Mouse (Mus musculus): ENCODE measurements around the gene Cntnap5a. TPM values are rescaled to one million over a fixed set of nuclear protein-coding genes. Genes with fewer than 3 reads are reported as not detected.

Gene Cntnap5a
- polyA plus RNA-seq, 1 experiment from 2014 or later, result not detected

DNA sequence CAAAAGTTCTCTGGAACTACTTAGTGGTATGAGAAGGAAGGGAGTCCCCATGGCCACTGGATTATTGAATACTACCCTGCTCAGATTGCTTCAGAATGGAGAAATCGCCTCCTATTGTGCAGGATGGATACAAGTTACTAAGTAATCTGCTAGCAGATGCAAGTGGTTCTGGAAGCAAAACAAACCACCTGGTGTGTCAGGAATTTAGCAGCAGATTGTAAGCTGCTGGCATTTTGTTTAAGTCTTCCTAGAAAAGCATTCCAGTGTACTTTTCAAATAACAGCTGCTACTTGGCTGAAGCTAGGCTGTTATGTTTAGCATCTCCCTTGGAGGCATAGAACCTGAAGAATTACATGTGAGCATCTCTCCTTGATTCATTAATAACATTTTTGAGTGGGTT is 247.5 kb downstream of the Cntnap5a start:
- ATAC-seq, result no peak
- 18% methylated on average over 1 of the region's 1 CpGs for WGBS
- Histone ChIP-seq H3K4me1 (ENCODE audit: insufficient read depth, low read depth, low read length) (no peaks in the 10 kb centered on the region), H3K9me3 (ENCODE audit: low read length) (no peaks in the 10 kb centered on the region), H3K27me3 (replicated peaks; ENCODE audit: insufficient read depth, low read length) (no peaks in the 10 kb centered on the region), H3K4me3 (ENCODE audit: low read depth, low read length) (no peak overlapping the region), H3K27ac (ENCODE audit: low read length) (no peak overlapping the region), H3K36me3 (ENCODE audit: insufficient read depth, low read length) (no peaks in the 10 kb centered on the region), H3K4me2 (replicated peaks; ENCODE audit: low read depth, low read length) (no peak overlapping the region), H3K9ac (replicated peaks; ENCODE audit: low read depth) (no peak overlapping the region)
- TF ChIP-seq CTCF (IDR thresholded peaks at IDR 0.05) (no peak), EP300 (IDR thresholded peaks at IDR 0.05) (no peak)
- DNase-seq (ENCODE audit: low spot score), result no peak

DNA sequence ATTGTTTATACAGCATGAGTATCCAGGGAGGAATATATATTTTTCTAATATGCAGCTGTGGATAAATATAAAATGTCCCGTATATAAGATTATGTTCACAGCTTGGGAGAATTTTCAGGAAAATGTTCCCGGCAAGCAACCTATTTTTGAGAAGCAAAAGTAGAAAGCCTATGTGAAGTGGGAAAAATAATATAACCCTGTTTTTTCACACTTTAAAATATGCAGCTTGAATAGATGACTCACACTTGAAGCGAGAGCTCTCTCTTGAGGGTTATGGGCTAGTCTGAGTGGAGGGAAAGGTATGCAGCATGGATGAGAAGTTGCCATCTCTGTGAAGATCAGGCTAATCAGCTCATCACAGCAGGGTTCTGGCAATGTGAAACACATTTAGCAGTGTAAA is 261.3 kb downstream of the Cntnap5a start:
- no peaks in the 10 kb centered on the region for H3K36me3 ChIP-seq (ENCODE audit: insufficient read depth, low read length)
- no peak overlapping the region for H3K4me2 ChIP-seq (replicated peaks; ENCODE audit: low read depth, low read length)
- no peaks in the 10 kb centered on the region for H3K27me3 ChIP-seq (replicated peaks; ENCODE audit: insufficient read depth, low read length)
- TF ChIP-seq EP300 (IDR thresholded peaks at IDR 0.05) (no peak), CTCF (IDR thresholded peaks at IDR 0.05) (no peak)
- no peak for ATAC-seq
- no peaks in the 10 kb centered on the region for H3K9me3 ChIP-seq (ENCODE audit: low read length)
- no peak overlapping the region for H3K4me3 ChIP-seq (ENCODE audit: low read depth, low read length)
- no peaks in the 10 kb centered on the region for H3K4me1 ChIP-seq (ENCODE audit: insufficient read depth, low read depth, low read length)
- no peak overlapping the region for H3K27ac ChIP-seq (ENCODE audit: low read length)
- DNase-seq (ENCODE audit: low spot score), result no peak
- H3K9ac ChIP-seq (replicated peaks; ENCODE audit: low read depth), result no peak overlapping the region
- 80% methylated on average over 3 of the region's 3 CpGs for WGBS

DNA sequence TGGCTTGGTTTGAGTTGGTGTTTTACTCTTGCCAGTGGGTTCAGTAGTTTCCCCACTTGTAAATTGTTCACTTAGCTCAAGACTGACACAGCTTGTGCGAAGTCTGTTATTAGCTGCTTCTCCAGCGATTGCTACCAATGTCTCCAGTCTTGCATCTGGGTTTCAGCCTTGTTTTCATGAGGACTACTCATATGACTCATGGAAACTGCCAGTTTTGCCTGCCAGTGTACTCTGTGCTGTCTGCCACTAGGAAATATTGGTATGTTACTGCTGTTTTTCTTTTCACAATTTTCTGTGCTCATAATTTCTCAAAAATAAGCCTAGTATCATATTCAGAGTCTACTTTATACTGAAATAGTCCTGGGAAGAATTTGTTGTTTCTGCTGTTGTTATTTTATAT is 272.0 kb downstream of the Cntnap5a start:
- H3K9ac ChIP-seq (replicated peaks; ENCODE audit: low read depth), result no peak overlapping the region
- ATAC-seq (no peak), DNase-seq (ENCODE audit: low spot score) (no peak)
- H3K4me1 ChIP-seq (ENCODE audit: insufficient read depth, low read depth, low read length), result no peaks in the 10 kb centered on the region
- H3K27me3 ChIP-seq (replicated peaks; ENCODE audit: insufficient read depth, low read length), result no peaks in the 10 kb centered on the region
- H3K27ac ChIP-seq (ENCODE audit: low read length), result no peak overlapping the region
- no peak overlapping the region for H3K4me2 ChIP-seq (replicated peaks; ENCODE audit: low read depth, low read length)
- no peak overlapping the region for H3K4me3 ChIP-seq (ENCODE audit: low read depth, low read length)
- no peaks in the 10 kb centered on the region for H3K36me3 ChIP-seq (ENCODE audit: insufficient read depth, low read length)
- H3K9me3 ChIP-seq (ENCODE audit: low read length), result no peaks in the 10 kb centered on the region
- WGBS, result 77% methylated on average over 2 of the region's 2 CpGs
- TF ChIP-seq CTCF (IDR thresholded peaks at IDR 0.05), result no peak
- no peak for TF ChIP-seq EP300 (IDR thresholded peaks at IDR 0.05)

DNA sequence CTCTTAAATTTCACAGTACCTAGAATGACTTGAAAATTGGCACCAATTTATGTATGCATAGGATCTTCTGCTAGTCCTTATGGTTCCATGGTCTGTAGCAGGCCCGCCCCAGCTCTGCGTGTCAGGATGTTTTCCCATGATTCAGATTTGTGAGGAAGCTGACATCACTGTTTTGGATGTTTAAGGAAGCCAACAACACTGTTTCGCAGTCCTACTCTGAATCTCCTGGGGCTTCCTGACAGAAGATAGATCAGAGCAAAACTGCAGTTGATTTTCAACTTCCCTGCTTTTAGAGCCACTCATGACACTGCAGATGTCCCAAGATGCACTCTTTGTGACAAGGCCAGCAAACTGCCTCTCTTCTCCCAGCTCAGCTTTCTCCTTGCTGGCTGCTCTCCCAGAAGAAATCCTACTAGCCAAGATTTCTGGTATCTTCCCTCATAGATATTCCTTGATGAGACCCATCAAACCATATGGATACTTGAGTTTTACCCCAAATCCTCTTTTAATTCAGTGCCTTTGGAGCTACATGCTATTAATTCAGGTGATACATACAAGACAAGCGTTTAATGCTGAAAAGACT is 280.5 kb downstream of the Cntnap5a start:
- Histone ChIP-seq H3K4me2 (replicated peaks; ENCODE audit: low read depth, low read length) (no peak overlapping the region), H3K9ac (replicated peaks; ENCODE audit: low read depth) (no peak overlapping the region), H3K36me3 (ENCODE audit: insufficient read depth, low read length) (no peaks in the 10 kb centered on the region), H3K27me3 (replicated peaks; ENCODE audit: insufficient read depth, low read length) (no peaks in the 10 kb centered on the region), H3K4me3 (ENCODE audit: low read depth, low read length) (no peak overlapping the region), H3K9me3 (ENCODE audit: low read length) (no peaks in the 10 kb centered on the region), H3K4me1 (ENCODE audit: insufficient read depth, low read depth, low read length) (no peaks in the 10 kb centered on the region), H3K27ac (ENCODE audit: low read length) (no peak overlapping the region)
- TF ChIP-seq CTCF (IDR thresholded peaks at IDR 0.05) (no peak), EP300 (IDR thresholded peaks at IDR 0.05) (no peak)
- DNase-seq (ENCODE audit: low spot score), result no peak
- WGBS, result 67% methylated on average over 4 of the region's 4 CpGs
- no peak for ATAC-seq

DNA sequence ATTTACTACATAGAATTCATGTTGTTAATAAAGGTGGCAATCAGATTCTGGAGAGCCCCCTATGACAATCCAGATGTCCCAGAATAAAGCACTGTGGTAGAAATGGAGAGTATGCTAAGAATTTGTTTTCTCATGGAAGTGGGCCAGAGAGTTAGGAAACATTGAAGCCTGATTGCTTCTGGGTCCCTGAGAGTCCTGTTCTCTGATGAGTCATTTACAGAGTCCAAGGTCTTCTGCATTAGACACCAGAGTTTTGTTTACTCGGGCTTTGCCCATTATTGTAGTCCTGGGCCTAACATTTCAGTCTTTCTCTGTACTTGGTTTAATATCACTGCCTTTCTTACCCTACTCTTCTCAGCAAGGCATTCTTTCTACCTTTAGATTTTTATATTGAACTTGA is 305.6 kb downstream of the Cntnap5a start:
- WGBS, result 71% methylated on average over 1 of the region's 1 CpGs
- no peaks in the 10 kb centered on the region for H3K4me1 ChIP-seq (ENCODE audit: insufficient read depth, low read depth, low read length)
- H3K27me3 ChIP-seq (replicated peaks; ENCODE audit: insufficient read depth, low read length), result no peaks in the 10 kb centered on the region
- no peak overlapping the region for H3K4me3 ChIP-seq (ENCODE audit: low read depth, low read length)
- H3K4me2 ChIP-seq (replicated peaks; ENCODE audit: low read depth, low read length), result no peak overlapping the region
- TF ChIP-seq CTCF (IDR thresholded peaks at IDR 0.05), result no peak
- no peaks in the 10 kb centered on the region for H3K9me3 ChIP-seq (ENCODE audit: low read length)
- no peak for DNase-seq (ENCODE audit: low spot score)
- no peak overlapping the region for H3K9ac ChIP-seq (replicated peaks; ENCODE audit: low read depth)
- no peaks in the 10 kb centered on the region for H3K36me3 ChIP-seq (ENCODE audit: insufficient read depth, low read length)
- ATAC-seq, result no peak
- no peak overlapping the region for H3K27ac ChIP-seq (ENCODE audit: low read length)

DNA sequence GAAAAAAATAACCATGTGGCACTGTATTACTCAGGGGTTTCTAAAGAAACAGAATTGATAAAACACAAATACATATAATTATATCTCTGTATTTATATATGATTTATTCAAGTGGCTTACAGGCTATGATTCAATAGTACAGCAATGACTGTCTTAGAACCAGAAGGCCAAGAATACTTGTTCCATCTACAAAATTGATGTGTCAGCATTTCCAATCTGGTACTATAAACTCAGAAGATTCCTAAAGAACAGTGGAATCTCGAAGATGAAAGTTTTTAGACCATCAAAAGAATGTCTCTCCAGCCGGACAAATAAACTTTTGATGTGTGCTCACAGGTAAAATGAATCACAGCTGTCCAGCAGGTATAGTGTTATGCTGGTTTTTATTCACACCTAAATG is 331.2 kb downstream of the Cntnap5a start:
- Histone ChIP-seq H3K9ac (replicated peaks; ENCODE audit: low read depth) (no peak overlapping the region), H3K27me3 (replicated peaks; ENCODE audit: insufficient read depth, low read length) (no peaks in the 10 kb centered on the region), H3K4me3 (ENCODE audit: low read depth, low read length) (no peak overlapping the region), H3K4me1 (ENCODE audit: insufficient read depth, low read depth, low read length) (no peaks in the 10 kb centered on the region), H3K36me3 (ENCODE audit: insufficient read depth, low read length) (no peaks in the 10 kb centered on the region), H3K9me3 (ENCODE audit: low read length) (no peaks in the 10 kb centered on the region), H3K4me2 (replicated peaks; ENCODE audit: low read depth, low read length) (no peak overlapping the region), H3K27ac (ENCODE audit: low read length) (no peak overlapping the region)
- 67% methylated on average over 2 of the region's 2 CpGs for WGBS
- DNase-seq (ENCODE audit: low spot score), result no peak
- ATAC-seq, result no peak
- no peak for TF ChIP-seq EP300 (IDR thresholded peaks at IDR 0.05)
- TF ChIP-seq CTCF (IDR thresholded peaks at IDR 0.05), result no peak

- Histone ChIP-seq H3K4me1 (ENCODE audit: insufficient read depth, low read depth, low read length) (no peaks in the 10 kb centered on the region), H3K4me3 (ENCODE audit: low read depth, low read length) (no peak overlapping the region), H3K27ac (ENCODE audit: low read length) (no peak overlapping the region), H3K9ac (replicated peaks; ENCODE audit: low read depth) (no peak overlapping the region), H3K27me3 (replicated peaks; ENCODE audit: insufficient read depth, low read length) (no peaks in the 10 kb centered on the region), H3K9me3 (ENCODE audit: low read length) (no peaks in the 10 kb centered on the region), H3K4me2 (replicated peaks; ENCODE audit: low read depth, low read length) (no peak overlapping the region), H3K36me3 (ENCODE audit: insufficient read depth, low read length) (no peaks in the 10 kb centered on the region)
- no peak for DNase-seq (ENCODE audit: low spot score)
- 70% methylated on average over 1 of the region's 1 CpGs for WGBS
- TF ChIP-seq CTCF (IDR thresholded peaks at IDR 0.05) (no peak), EP300 (IDR thresholded peaks at IDR 0.05) (no peak)
- ATAC-seq, result no peak
Measured at GRCm38 (mm10) chr1:116029653-116030052, 345.1 kb downstream of the Cntnap5a start.

All from lung, postnatal 0 days (tissue).